Mouse (Mus musculus): Measurements from ENCODE around the gene Mrps35.

Mrps35 gene

DNA sequence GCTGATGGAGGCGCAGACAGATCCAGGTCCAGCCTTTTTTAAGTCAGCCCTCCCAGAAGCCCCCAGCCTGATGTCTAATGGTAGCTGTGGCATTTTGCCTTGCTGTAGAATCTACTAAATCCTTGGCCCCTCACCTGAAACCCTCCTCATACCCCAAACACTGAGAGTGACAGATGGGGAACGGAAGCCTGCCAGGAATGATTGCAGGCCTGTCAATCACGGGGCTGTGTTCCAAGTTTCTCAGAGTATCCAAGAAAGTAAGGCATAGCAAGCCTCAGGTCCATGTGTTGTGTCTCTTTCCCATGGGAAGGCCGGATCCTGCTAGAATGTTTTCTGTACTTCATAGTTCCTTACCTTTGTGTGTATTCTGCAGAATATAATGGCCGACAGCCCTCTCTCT, 47.6 kb downstream of the Mrps35 start:
- no peak for DNase-seq

DNA sequence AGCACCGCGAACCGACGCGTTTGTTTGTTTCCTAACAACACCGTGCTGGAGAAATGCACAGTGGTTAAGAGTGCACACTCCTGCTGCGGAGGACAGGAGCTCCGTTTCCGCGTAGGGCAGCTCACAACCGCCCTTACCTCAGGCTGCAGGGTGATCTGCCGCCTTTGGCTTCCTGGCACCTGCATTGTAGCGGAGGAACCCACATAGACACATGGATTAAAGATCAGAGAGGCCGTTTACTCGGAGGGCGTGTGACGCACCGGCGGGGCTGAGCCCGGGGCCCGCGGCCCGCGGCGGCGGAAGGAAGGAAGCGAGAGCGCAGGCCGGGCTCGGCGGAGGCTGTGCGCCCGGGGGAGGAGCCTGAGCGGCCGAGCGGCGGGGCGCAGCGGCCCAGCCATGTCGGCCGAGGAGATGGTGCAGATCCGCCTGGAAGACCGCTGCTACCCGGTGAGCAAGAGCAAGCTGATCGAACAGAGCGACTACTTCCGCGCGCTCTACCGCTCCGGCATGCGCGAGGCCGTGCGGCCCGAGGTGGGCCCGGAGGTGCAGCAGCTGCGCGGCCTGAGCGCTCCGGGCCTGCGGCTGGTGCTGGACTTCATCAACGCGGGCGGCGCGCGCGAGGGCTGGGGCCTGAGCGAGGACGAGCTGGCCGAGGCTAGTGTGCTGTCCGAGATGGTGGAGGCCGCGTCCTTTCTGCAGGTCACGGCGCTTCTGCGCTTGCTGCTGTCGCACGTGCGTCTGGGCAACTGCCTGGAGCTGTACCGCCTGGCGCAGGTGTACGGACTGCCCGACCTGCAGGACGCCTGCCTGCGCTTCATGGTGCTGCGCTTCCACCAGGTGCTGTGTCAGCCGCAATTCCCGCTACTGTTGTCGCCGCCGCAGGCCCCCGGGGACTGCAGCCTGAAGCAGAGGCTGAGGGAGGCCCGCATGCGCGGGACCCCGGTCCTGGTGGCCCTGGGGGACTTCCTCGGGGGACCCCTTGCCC, 48.9 kb downstream of the Mrps35 start, which contains the start of gene Klhl42:
Gene Klhl42 (plus strand): TSS at position 244 of the 985 bp plus-strand sequence.
- peak; percentile 87 for DNase-seq

DNA sequence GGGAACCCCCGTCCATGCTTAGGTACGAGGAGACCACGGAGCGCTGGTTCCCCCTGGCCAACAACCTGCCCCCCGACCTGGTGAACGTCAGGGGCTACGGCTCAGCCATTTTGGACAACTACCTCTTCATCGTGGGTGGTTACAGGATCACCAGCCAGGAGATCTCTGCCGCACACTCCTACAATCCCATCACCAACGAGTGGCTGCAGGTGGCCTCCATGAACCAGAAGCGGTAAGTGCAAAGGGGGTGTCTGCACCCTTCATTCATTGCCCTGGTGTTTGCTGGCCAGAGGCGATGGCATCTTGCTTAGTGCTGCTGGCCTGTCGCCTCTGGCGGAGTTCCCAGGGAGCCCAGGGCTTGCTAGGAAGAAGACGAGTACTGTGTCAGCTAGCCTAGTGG, 49.6 kb downstream of the Mrps35 start:
- DNase-seq, result peak; percentile 37

GRCm38 (mm10) chr6:147094771-147095170, 52.2 kb downstream of the Mrps35 start:
- DNase-seq, result no peak

DNA sequence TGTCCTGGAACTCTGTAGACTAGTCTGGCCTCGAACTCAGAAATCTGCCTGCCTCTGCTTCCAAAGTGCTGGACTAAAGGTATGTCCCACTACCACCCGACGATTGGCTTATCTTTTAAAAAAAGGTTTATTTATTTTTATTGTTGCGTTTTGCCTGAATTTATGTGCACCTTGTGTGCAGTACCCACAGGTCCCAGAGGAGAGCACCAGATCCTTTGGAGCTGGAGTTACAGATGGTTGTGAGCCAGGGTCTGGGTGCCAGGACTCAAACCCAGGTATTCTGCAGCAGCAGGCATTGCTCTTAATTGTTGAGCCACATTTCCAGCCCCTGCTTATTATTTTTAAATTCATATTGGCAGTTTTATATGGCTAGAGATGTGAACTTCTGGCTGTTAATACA, 53.5 kb downstream of the Mrps35 start:
- no peak for DNase-seq

DNA sequence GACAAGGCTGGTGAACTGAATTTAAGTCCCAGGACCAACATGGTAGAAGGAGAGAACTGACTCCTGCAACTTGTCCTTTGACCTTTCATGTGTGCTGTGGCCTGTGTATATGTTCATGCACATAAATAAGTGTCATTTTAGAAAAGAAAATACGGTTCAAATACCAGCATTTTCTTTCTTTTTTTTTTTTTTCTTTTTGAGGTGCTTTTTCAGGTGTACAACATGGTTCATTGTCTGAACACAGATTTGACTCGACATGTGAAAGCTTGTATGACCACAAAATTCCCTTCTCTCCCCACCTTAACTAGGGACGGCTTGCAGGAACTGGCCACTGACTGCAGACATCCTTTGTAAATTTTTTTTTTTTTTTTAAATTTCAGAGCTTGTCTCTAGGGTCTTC, 54.4 kb downstream of the Mrps35 start:
- DNase-seq, result no peak

DNA sequence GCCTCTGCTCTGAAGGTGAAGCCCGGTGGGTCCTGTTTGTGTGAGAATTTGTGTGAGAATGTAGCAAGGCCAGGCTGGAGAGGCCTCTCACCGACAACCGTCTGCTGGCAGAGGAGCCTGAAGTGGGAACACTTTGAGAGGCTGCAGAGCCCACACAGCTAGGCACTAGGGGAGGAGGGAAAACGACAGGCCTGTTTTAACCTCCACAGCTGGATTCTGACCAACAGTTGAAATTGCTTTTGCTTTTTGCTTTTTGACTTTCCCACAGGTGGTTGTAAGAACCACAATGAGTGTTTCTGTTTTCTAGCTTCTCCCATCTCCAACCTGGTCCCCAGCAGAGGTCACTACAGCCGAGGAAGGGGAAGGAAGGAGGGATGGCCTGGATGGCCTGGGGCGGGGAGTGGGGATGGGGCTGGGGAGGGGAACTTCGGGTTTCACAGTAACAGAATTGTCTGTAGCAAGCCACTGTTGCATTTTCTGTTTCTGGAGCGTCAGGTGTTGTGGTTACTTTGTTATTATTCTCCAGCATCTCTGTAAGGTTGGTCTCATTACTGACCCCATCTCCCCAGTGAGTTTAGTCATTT, 54.9 kb downstream of the Mrps35 start:
- no peak for DNase-seq

DNA sequence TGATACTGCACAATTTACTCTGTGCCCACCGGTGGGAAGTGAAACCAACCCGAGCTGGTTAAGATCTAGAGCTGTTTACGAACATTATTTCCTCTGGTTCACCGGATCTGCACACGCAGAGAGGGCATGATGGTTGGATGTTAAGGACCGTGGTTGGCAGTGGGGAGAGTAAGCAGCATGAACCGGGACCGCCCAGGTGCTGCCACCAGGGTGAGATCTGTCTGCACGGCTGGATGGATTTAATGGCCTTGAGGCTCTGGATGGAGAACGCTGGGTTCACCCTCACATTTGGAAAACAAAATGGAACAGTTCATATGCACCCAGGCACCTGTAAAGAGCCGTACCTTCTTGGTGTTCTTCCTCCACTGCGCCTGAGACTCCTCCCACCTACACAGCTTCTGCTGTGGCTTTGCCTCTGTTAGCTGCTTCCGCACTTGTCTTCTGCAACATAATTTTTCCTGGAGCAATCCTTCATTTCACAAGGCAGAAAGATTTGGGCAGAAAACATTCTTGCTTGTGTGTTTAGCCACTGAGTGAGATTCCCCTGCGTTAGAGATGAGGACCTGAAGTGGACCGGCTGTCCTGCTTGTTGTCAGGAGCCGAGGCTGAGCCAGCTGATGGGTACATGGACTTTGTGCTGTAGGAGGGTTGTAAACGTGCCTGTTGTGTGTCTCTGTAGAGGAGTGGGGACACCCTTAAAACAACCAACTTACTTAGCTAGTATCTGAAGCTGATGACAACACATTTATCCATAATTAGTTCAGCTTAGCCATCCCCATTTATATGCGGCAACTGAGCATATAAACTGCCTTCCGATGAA, 57.1 kb downstream of the Mrps35 start:
- peak; percentile 28 for DNase-seq

DNA sequence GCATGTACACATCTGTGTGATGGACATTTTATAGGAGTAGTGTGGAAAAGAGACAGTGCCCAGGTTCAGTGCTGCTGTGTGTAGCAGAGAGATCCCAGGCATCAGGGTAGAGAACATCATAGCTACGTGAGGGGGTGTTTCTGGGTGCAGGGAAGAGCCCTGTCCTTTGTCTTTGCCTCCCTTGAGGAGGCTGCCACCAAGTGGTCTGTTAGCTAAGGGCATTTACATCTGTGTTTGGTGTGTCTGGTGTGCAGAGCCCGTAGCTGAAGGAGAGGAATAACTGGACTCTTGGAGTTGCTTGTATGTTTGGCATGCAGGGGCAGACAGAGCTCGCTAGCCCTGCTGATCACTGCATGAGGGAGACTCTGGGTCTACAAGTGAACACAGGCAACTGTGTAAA, 59.7 kb downstream of the Mrps35 start:
- DNase-seq, result no peak

GRCm38 (mm10) chr6:147105529-147105928, 63.0 kb downstream of the Mrps35 start:
- no peak for DNase-seq

DNA sequence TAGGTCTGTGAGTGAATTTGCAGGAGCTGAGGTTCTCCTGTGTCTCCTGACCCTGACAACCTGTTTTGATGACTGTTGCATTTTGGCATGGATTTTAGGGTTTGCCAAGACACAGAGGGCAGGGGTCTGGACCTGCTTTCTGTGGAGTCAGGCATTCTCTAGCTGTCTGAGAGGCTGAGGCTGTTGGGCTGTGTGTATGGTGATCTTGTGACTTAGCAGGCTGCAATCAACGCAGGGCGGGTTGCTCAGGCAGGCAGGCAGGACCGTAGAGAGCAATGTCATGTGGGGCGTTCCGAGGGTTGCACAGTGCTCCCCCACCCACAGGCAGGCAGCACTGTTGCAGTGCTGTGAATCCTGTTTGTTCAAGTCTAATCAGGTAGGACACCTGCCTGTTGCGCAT, 64.2 kb downstream of the Mrps35 start:
- no peak for DNase-seq

GRCm38 (mm10) chr6:147109283-147109682, 66.7 kb downstream of the Mrps35 start:
- no peak for DNase-seq

DNA sequence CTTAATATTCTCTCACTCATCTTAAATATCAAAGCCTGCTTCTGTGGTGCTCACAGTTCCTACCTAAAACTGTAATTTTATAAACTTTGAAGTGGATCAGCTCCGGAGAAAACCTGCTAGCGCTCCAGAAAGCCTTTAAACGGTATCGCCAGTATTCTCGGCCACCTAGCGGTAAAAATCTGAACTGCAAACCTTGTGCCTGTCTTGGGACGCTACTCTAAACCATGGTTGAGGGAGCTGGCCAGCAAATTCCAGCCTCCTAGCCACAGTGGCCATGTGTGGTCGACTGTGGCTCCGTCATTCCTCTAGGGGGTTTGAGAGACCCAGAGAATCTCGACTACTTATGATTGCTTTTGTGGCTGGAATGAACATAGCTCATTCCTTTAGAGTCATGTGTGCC, 74.0 kb downstream of the Mrps35 start:
- peak; percentile 88 for DNase-seq

DNA sequence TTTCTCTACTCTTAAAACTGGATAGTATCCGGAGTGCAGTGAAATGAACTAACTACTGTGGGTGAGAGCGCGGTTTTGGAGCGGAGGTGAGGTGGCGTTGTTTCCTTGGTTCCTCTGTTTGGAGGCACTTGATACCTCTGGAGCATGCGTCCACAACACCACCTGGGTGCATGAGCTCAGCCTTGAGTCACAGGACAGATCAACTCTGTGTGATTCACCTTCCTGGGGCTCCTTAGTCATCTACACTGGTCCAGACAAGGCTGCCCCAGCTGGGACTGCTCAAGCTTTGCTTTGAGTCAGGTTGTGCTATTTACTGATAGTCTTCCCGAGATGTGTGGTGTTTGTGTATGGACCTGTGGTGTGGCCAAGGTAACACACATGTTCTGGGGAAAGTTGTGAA, 75.2 kb downstream of the Mrps35 start:
- no peak for DNase-seq

DNA sequence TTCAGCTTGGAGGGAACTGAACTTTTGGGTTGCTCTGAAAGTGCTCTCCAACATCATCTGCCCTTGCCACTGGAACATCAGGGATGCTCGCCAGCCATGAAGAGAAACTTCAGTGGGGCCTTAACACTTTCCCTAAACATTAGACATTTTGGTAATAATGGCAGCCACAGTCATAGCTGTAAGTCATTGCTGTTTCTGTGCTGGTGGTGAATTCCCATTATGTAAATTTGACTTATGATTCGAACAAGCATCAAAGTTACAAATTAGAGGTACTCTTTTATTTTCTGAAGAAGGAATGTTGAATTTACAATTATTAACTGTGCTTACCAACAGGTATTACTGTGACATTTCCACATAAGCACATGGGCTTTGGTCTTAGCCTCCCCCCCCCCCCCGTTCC, 75.6 kb downstream of the Mrps35 start:
- no peak for DNase-seq

GRCm38 (mm10) chr6:147121320-147121719, 78.8 kb downstream of the Mrps35 start:
- DNase-seq, result no peak
